In the genomic region with DNA sequence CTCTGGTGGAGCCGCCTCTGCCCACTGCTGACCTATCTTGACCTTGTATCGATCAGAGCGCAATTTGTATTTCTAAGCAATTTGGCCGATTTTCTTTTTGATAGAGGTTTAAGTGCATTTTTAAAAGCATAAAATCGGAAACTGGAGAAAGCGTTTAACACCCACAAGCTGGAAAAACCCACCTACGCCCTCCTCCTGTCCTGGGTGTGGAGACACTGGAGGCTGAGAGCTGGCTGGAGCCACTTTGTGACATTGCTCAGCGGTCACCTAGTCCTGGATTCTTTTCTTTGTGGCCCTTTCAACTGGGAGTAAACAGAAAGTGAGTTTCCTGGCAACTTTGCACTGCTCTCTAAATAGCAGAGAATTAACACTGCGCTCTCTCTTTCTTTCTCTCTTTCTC, we compare ENCODE assay signal across 9 mouse cellular contexts.
A peak's percentile ranks its signal among the peaks of the same experiment; 100 is the strongest.
DNase-seq lines count a peak whose midpoint lies in the region; ATAC-seq lines count a peak whose summit lies in the region.
"Had no signal": no experiment of that assay in that cellular context is flagged by ENCODE, and none has a peak within 500 bp of the region (broad histone marks: within the 10 kb centered on the region; RNA-seq: fewer than 3 reads in every experiment).

No protein-coding gene starts in this region.

- H3K27me3 ChIP-seq in embryonic facial prominence, embryonic 15.5 days = peaks cover 45% of the 10 kb centered on the region
- H3K27me3 ChIP-seq in liver, embryonic 11.5 days (replicated peaks; ENCODE audit: control insufficient read depth, insufficient read depth, low read length) = peaks cover 71% of the 10 kb centered on the region

- no peaks in the 10 kb centered on the region for H3K9me3 ChIP-seq in embryonic facial prominence, embryonic 15.5 days (replicated peaks)
- H3K9me3 ChIP-seq in liver, embryonic 11.5 days (ENCODE audit: control insufficient read depth, low read length) = no peaks in the 10 kb centered on the region

- H3K4me2 ChIP-seq in embryonic facial prominence, embryonic 15.5 days (replicated peaks) = peak overlapping the region; percentile 49
- peak overlapping the region; percentile 57 for H3K4me2 ChIP-seq in liver, embryonic 11.5 days

- WGBS in embryonic facial prominence, embryonic 15.5 days = 7% methylated on average over 9 of the region's 9 CpGs
- WGBS in liver, embryonic 11.5 days = 5% methylated on average over 9 of the region's 9 CpGs

- H3K4me1 ChIP-seq in embryonic facial prominence, embryonic 15.5 days = peaks cover 49% of the 10 kb centered on the region
- H3K4me1 ChIP-seq in liver, embryonic 11.5 days (replicated peaks; ENCODE audit: control insufficient read depth, insufficient read depth, low read length) = peaks cover 12% of the 10 kb centered on the region

- no peak overlapping the region for H3K27ac ChIP-seq in embryonic facial prominence, embryonic 15.5 days (replicated peaks)
- H3K27ac ChIP-seq in liver, embryonic 11.5 days (ENCODE audit: low read depth, low read length) = no peak overlapping the region

- 0 out of 2 replicates have a peak overlapping the region, but pooled peaks have one; percentile 9 for H3K4me3 ChIP-seq in embryonic facial prominence, embryonic 15.5 days (replicated peaks)
- H3K4me3 ChIP-seq in liver, embryonic 11.5 days (ENCODE audit: low read depth, low read length) = peak overlapping the region; percentile 28; the same call in 1 of the 2 replicates

- H3K36me3 ChIP-seq in embryonic facial prominence, embryonic 15.5 days = no peaks in the 10 kb centered on the region
- no peaks in the 10 kb centered on the region for H3K36me3 ChIP-seq in liver, embryonic 11.5 days (ENCODE audit: control insufficient read depth, insufficient read depth, low read length)
- H3K36me3 ChIP-seq: G1E had no signal

- H3K9ac ChIP-seq in embryonic facial prominence, embryonic 15.5 days = no peak overlapping the region
- H3K9ac ChIP-seq in liver, embryonic 11.5 days (ENCODE audit: low read depth, low read length) = no peak overlapping the region

- peak; percentile 87 for DNase-seq in heart, adult 11 months
- no peak for DNase-seq in heart, adult 8-10 months (ENCODE audit: low spot score)
- peak; percentile 43 for DNase-seq in CD4-positive helper T cell, adult 2 months (ENCODE audit: low read depth, low spot score)
- peak; percentile 39 for DNase-seq in liver, embryonic 11.5 days (ENCODE audit: low spot score)
- DNase-seq in MN1 (ENCODE audit: low spot score) = no peak
- no peak for DNase-seq in left cerebral cortex, adult 8-10 months (ENCODE audit: low spot score in 2 of 2)
- no peak for DNase-seq in adrenal gland, postnatal 4 days (ENCODE audit: low spot score in 2 of 2)

- no peak for ATAC-seq in embryonic facial prominence, embryonic 15.5 days (ENCODE audit: insufficient number of reproducible peaks, low FRiP score, low TSS enrichment, low read depth)
- ATAC-seq in liver, embryonic 11.5 days (replicated peaks; ENCODE audit: low FRiP score) = no peak

Comparison
In these comparisons a context has a peak if more than half of its experiments do, and no peak if none do; other contexts are left out.
1. DNase-seq: peak in heart, adult 11 months (single experiment), CD4-positive helper T cell, adult 2 months (single experiment) and liver, embryonic 11.5 days (single experiment); none in heart, adult 8-10 months (single experiment), MN1 (single experiment), left cerebral cortex, adult 8-10 months (0 of 2) and adrenal gland, postnatal 4 days (0 of 2).